Mouse (Mus musculus): ENCODE measurements around the gene Leap2.

- no peak for TF ChIP-seq CTCF (IDR thresholded peaks at IDR 0.05; ENCODE audit: extremely low read depth, insufficient read length, insufficient replicate concordance, low read depth, low read length)
- TF ChIP-seq POLR2A (IDR thresholded peaks at IDR 0.05; ENCODE audit: low read depth, low read length) = no peak
Measured at GRCm38 (mm10) chr11:53469294-53469967, 46.5 kb upstream of the Leap2 start.

Data from small intestine, adult 2 months (tissue).